Mouse (Mus musculus) erythroblast, embryonic 14.5 days (primary cell): ENCODE data around the gene Ssxb5.
"Not testable (repeated sequence)": the region's sequence is repeated elsewhere in the genome, so short reads cannot be mapped to it uniquely, and the experiment has no call there.

Source experiments
- GATA1 ChIP-seq: IDR thresholded peaks from 2 replicates; pipeline ENCODE4 v1.6.1; 2012; ENCODE audit warnings: low read length, inconsistent platforms, mixed read lengths
- TAL1 ChIP-seq: IDR thresholded peaks from 3 replicates; pipeline ENCODE4 v1.6.1; 2012; ENCODE audit warnings: low read length, inconsistent platforms, mixed read lengths

DNA sequence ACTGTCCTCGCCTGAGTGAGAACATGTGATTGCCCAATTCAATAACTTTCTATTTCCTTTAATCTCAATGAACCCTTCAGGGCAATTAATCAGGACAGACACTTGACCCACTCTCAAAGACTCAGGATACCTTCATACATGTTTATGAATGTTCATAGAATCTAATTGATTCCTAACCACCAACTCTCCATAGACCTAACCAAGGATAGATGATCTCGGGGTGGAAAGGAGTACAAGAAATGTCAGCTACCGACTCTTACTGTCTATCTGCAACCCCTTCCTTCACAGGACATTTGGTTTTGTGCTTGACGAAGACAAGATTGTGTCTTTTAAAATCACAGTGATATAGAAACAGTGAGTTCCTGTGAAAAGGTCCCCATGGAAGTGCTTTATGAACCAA, at the start of gene Ssxb5:
- TF ChIP-seq GATA1, TAL1: not testable (repeated sequence)
